Mouse (Mus musculus) embryo, embryonic 11.5 days (tissue): ENCODE results near the gene Zfp839.
A peak's percentile ranks its signal among the peaks of the same experiment; 100 is the strongest.
"Not testable (repeated sequence)": the region's sequence is repeated elsewhere in the genome, so short reads cannot be mapped to it uniquely, and the experiment has no call there.

Source experiments
- DNase-seq: peaks from one replicate; pipeline ENCODE4 v3.0.0-alpha.2; 2012; ENCODE audit warnings: low read depth, low spot score

Zfp839 gene

DNA sequence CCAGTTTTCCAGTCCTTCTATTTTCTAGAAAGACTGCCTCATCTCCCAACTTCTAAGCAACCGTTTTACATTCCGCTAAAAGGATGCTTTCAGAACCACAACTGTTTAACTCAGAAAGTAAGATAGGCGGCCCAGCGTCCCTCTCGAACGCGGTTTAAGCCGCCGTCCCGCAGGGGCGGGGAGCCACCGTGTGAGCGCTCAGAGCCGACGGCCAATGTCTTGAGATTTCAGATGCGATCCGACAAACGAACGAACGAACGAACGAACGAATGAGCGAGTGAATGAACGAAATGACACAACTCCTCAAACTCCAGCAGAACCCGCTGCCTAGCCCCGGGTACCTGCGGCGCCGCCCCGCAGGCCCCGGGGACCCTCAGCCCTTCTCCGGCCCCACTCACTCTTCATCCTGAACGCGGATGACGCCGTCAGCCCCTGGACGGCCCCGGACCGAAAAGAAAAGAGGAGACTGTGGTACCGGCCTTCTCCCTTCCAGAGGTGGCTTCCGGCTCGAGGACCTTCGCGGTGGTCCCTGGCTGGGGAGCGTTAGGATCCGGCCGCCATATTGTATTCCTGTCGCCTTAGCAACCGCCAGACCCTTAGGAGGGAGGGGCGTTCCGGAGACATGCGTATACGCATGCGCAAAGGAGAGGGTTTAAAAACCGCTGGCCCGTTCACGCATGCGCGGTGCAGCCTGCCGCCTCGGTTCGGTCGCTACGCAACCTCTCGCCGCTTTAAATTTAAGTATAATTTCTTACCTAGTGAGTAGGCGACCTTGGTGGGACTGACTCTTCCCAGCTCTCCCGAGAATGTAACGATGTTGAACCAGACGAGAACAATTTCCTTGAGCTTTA lies 9.5 kb upstream of the Zfp839 start, which contains the start of gene Mok:
Mok (minus strand) TSS at position 592 of the 851 bp plus-strand sequence.
- DNase-seq: peak; percentile 93

DNA sequence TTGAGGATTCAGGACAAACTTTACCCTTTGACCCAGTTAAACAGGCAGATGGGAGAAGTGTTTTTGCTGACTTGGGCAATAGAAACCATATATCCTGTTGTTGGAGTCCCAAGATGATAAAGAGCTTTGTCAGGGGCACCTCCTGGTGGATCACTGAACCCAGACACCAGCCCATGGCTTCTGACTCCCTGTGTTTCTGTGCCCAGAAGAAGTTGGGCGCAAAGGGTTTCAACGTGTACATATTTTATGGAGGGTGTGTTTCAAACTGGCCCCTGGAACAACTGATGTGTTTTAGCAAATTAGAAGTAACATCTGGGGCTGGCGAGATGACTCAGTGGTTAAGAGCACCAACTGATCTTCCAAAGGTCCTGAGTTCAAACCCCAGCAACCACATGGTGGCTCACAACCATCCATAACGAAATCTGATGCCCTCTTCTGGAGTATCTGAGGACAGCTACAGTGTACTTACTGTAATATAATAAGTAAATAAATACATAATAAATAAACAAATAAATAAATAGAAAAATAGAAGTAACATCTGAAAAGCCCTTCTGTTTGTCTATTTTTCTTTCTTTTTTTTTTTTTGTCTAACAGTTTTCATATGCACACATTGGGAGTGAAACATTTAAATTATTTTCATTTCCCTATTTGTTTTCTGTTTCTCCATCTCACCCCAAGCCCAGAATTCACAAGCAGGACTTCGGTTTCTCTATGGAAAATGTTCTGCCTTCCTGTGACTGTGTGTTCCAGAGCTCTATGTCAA lies 8.1 kb upstream of the Zfp839 start:
- DNase-seq: no peak

DNA sequence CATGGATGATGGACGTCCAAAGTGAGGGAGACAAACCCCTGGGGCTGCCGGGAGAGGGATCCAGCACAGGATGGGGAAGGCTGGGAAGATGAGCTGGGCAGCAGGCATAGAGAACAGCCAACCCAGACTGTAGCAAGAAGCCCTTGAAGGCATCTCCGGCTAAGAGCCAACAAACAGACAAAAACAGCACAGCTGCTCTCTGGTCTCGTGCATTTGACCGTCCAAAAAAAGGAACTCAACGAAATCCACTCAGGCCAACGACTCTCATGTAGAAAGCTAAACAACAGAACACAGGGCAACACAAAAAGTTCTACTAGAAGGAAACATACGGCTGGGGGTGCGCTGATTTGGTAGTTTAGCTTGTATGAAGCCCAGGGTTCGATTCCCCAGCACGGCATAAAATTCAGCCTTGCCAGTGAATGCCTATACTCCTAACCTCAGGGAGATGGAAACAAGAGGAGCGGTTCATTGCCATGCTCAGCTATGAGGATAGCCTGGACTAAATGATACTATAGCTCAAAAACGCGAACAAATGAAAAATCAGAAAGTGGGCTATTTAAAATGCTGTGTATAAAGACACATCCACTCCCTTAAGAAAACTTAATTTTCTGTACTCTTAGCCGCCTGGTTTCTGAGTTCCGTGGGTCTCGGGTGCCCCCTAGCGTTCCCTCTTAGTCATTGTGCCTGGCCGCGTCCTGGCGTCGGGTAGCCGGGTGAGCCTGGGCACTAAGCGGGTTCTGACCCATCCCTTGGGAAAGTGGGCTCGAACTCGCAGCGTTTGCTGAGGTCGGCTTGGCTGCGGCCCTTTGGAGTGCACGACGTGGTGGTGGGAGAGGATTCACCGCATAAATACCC lies 6.6 kb upstream of the Zfp839 start:
- peak; percentile 76 for DNase-seq

DNA sequence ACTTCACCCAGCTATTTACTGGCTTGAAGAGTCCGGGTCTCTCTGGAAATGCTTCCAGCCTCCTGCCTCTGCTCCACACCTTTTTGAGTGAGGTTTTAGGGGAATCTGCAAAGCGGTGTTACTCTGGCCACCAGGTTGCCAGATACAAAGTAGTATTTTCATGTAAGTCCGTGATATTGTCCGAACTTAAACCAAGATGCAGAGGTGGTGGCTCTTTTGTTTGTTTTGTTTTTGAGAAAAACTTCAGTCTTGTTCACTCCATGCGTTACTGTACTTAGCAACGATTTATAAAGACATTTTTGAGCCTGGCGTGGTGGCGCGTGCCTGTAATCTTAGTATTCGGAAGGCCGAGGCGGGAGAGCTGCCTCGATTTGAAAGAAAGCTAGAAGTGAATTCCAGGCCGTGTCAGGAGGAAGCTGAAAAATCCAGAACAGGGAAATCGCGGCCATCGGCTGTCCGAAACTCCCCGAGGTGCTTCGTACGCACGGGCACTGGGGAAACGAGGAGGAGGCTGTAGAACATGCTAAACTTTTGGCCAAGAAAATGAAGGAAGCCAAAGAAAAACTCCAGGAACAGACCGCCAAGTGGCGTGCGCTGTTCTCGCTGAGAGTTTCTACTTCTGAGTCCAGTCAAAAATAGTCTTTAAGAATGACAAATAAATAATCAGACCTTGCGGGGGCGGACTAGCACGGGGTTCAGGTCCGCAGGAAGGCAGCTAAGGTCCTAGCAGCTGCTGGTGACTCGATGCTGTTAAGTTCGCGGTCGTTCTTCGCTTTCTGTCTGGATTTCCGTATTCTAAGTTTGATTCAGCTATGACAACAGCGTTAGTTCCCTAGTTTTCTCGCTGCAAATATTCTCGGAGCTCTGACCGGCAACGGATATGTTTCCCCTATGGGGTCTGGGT lies 5.6 kb upstream of the Zfp839 start:
- DNase-seq: no peak

DNA sequence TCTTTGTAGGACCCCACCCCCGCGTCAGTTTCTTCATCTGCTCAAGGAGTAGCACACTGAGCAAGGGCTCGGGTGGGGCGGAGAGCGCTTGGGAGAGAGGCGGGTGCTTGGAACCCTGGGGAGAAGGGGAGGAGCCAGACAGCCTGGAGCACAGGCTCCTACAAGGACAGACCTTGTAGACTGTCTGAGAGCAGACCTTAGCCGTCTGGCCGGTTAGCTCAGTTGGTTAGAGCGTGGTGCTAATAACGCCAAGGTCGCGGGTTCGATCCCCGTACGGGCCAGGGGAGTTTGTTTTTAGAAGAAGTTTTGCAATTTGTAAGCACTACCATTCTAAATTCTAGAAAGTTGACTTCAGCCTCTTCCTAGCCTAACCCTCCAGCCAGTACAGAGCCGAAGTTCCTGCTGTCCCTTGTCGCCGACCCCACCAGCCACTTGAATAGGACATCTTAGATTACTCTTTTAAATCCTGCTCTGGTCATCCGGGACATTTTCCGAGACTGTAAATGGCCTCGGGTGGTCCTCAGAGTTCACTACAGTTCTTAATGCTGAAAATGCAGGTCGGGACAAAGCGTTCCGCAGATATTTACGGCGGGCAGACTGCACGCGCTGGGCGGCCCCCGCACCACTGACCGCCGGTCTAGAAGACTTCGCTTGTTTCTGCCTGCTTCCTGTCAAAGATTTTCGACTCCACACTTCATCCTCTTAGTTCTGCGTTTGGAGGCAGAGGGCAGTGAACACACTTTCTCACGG lies 4.7 kb upstream of the Zfp839 start:
- DNase-seq: peak; percentile 89

DNA sequence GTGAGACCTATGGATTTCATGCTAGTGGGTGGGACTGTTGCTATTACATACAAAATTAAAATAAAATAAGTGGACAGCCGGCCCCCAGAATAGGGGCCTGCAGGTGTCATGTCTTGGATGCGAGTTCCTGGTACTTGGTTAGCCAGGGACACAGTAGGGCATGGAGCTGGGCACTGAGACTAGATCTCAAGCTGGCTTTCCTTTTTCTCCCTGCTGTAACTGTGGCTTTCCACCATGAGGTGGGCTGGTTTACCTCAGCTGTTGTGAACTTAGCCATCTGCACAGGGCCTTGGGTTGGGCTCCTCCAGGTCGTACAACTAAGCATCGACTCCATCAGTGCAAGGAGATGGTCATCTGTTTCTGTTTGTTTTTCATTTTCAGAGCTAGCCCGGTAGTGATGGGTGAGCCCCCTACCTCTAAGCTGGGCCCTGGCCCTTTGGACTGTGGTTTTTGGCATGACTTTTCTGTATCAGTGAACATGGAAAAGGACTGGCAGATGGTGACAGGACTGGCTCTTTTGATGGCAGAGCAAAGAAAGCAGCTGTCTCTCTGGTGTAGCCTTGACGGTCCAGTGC lies 3.8 kb upstream of the Zfp839 start:
- DNase-seq: no peak

DNA sequence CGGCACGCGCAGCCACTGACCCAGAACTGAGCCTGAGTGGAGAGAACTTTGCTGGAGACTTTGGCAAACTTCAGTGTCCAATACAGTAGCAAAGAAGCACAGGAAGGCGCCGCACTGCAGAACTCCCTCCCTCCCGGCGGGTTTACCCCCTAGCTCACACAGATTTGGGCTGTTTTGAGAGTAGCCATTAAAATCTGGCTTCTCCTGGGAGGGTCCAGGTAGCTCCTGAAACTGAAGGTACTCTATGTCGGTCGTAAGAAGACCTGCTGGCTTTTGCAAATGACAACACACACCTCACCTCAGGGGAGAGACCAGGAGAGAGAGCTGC lies 840 bp downstream of the Zfp839 start:
- DNase-seq: no peak

DNA sequence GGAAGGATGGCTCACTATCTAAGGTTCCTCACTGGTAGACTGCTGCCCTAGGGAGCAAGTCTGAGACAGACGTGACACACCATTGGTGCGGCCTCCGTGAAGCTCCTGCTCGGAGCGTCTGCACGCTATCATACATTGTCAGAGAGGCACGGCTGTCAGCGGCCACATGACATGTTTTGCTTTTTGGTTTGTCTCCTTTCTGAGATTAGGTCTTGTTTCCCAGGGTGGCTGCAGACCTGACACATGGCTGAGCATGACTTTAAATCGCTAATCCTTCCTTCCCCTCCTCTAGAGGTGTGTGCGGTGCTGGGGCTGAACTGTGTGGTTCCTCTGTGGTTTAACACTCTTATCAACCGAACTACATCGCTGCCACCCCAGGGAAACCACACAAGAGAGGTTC lies 1.4 kb downstream of the Zfp839 start:
- DNase-seq: no peak

DNA sequence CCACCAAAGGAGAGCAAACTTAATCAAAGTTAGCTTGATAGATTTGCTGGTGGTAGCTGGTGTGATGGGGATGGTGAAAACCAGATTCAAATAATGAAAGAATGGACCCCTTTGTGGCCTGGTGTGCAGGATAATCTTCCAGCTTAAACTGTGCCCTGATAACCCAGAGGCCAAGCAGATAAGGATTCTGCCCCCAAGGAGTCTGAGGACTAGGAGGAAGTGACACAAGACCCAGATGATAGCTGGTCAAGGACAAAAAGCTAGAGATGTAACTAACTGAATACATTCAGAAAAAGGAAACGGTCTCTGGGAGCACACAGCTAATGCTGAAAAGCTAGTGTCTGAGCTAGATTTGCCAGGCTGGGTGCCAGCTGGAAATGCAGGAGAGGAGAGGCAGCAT lies 1.9 kb downstream of the Zfp839 start:
- no peak for DNase-seq

DNA sequence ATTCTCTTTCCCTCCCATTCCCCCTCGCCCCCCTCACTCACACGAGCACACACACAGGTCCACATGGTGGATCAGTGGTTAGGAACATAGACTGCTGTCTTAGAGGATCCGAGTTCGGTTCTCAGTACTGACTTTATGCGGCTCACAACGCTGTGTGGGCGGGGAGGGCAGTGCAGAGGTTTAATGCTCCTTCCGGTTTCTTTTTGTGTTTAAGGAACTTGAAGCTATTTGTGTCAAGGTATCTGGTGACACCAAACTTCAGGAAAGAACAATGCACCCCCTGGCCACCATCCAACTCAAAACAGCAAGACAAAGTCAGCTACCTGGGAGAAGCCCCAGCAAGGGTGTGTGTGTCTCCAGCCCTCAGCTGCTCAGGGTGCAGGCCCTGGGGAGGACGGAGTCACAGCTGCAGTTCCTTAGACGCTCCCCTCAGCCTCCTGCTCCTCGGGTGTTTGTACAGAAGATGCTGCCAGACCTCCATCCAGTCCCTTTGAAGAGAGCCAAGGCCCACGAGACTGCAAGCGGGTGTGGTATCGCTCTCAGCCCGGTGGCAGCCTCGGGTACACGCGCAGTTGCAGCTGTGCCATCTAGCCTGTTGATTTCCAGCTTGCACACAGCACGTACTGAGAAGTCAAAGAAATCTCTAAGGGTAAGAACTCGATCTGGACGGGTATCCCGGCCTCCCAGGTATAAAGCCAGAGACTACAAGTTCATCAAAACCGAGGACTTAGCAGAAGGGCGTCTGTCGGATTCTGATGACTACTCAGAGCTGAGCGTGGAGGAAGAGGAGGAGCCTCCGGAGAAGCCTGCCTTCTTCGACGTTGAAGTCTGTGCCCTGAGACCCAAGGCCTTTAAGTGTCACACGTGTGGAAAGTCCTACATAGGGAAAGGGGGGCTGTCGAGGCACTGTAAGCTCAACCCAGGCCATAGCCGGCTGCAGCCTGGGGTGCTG lies 5.0 kb downstream of the Zfp839 start:
- no peak for DNase-seq

DNA sequence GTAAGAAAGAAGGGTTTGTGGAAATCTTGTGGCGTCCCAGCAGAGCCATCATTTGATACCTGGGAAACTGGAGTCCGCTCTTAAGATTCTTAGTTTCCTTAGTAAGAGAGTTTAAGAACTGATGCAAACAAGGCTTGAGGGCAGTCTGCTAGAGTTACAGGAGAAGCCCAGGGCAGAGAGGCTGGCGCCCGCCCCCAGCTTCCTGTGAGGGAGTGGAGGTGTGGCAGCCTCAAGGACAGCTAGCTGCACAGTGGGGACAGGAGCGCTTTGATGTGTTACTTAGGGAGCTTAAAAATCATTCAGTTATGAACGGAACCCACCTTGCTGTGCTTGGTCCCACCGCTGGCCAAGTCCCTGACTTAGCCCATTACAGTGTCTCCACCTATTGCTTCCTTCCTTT lies 7.1 kb downstream of the Zfp839 start:
- no peak for DNase-seq

DNA sequence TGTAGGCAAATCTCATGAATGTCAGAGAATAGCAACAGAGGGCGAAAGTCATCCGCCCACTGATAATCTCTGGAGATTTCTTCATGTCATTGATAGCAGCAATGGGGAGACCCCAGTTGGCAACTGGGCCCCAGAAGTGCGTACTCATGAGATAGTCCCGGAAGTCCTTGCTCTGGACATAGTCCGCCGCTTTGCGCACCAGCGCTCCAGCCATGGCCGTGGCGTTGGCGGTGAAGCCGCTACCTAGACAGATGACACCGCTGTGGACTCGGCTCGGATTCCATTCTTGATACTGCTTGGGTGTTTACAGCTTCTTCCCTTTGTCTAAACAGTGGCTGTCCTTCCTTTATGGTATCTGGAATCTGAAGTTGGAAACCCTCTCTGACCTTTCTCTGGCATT lies 8.6 kb downstream of the Zfp839 start:
- DNase-seq: not testable (repeated sequence)

DNA sequence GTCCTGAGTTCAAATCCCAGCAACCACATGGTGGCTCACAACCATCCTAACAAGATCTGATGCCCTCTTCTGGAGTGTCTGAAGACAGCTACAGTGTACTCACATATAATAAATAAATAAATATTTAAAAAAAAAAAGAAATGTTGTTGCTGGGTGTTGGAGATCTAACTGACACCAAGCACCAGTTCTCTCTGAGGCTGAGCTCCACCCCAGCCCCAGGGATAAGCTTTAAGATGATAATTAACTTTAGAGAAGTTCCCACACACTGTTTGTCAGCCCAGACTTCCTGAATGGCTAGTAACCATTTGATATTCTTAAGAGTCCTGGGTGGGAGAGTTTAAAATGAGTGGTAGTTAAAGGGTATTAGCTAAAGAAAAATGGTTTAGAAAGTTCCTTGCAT lies 10.2 kb downstream of the Zfp839 start:
- DNase-seq: no peak

DNA sequence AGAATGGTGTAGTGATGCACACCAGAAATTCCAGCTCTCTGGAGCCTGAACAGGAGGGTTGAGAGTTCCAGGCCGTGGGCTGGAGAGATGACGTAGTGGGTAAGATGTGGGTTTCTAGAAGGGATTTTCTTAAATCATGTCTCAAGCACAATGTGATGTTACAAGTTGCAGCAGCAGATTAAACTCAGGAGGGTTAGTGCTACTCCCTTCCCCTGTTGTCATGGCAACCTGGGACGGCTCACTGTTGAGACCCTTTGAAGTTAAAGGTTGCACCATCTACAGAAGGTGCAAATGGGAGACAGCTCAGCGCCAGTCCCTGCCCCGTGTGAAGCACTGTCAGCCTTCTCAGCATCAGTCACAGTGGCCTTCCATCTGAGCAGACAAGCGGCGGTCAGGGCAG lies 11.2 kb downstream of the Zfp839 start:
- DNase-seq: no peak

DNA sequence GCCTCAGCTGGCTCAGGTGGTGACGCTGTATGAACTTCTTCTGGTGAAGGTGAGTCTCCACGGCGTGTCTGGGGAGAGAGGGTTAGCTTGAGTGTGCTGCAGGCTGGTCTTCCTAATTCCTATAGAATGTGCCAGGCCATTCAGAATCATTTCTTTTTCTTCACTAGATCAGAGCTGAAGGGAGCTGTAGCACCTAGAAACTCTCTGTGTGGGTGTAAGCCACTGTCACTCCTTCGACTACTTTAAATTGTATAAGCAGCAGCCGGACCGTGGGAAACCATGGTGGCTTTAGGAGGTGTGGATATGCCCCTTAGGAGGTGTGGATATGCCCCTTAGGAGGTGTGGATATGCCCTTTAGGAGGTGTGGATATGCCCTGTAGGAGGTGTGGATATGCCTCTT lies 14.0 kb downstream of the Zfp839 start:
- DNase-seq: no peak

DNA sequence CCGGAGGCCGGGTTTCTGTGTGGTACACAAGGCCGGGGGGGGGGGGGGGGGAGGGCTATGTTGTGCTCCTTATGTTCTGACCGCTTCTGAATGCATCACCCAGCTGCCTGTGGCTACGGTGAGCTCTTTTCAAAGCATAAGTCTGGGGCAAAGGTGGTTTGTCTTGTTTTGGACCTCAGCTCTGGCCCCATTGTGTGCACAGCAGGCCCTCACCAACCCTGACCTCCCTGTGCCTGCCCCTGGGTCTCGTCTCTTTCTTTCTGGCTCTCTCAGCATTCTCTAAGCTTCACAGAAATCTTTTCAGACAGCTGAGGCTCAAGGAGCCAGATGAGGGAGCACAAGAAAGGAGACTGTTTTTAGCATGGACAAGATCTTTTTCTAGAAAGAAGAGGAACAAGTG lies 15.5 kb downstream of the Zfp839 start:
- no peak for DNase-seq

DNA sequence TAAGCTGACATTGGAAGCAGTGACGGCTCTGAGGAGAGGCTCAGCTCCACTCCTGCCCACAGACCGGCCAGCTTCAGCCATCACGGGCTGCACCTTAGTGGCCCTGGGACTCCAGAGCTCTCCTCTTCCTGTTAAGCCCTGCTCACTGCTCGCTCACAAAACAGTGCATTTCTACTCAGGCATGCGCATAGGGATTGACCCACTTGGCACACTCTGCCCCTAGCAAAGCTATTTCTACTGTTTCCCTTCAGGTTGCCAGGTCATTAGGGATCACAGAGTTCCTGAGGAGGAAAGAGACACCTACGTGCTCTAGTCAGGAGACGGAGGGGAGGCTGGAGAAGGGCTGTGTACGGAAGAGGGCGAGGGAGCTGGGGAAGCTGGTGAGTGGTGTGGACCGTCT lies 15.9 kb downstream of the Zfp839 start:
- no peak for DNase-seq

DNA sequence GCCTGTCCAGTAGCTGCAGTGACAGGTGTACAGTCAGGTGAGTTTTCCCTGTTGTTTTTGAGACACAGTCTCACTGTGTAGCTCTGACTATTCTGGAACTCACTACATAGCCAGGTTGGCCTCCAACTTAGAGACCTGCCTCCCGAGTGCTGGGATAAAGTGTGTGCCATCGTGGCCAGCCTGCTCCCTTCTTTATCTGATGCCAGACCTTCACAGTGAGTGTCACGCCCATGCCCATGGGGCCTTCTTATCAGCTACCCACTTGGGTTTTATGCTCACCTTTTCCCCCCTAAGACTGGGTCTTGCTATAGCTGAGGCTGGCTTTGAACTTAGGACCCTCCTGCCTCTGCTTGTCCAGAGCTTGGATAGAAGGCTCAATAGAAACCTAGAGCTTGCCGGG lies 20.1 kb downstream of the Zfp839 start:
- no peak for DNase-seq

DNA sequence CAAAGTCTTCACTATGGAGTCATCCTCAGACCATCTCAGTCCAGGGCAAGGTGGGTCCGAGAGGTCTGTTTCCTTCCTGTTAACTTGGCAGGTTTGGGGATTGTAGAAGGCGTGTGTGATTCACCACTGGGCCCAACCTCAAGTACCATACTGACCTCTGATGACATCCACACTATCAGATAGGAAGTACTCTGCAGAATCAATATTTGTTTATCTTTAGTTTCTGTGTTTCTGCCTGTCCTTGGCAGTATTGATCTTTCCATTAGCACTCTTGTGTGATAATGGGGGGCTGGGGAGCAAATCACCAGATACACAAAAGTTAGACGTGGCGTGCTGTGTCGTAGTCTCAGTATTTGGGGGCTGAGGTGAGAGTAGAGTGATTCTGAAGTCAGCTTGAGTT lies 21.2 kb downstream of the Zfp839 start:
- no peak for DNase-seq
